Mouse (Mus musculus) cortical plate, adult 2 months (tissue): ENCODE results near the gene Mapkbp1.

ENCODE experiments used
- CTCF ChIP-seq: fragments of 200-500 bp; IDR thresholded peaks from 2 replicates; pipeline ENCODE4 v1.5.1; 2011; ENCODE audit warnings: mild to moderate bottlenecking, control low read depth, low read length; ENCODE audit not compliant: insufficient read depth; ENCODE audit errors: extremely low read depth
- POLR2A ChIP-seq: fragments of 200-500 bp; IDR thresholded peaks from 2 replicates; pipeline ENCODE4 v1.6.1; 2011; ENCODE audit warnings: mild to moderate bottlenecking, low read length, control low read depth; ENCODE audit not compliant: insufficient read depth; ENCODE audit errors: extremely low read depth

DNA sequence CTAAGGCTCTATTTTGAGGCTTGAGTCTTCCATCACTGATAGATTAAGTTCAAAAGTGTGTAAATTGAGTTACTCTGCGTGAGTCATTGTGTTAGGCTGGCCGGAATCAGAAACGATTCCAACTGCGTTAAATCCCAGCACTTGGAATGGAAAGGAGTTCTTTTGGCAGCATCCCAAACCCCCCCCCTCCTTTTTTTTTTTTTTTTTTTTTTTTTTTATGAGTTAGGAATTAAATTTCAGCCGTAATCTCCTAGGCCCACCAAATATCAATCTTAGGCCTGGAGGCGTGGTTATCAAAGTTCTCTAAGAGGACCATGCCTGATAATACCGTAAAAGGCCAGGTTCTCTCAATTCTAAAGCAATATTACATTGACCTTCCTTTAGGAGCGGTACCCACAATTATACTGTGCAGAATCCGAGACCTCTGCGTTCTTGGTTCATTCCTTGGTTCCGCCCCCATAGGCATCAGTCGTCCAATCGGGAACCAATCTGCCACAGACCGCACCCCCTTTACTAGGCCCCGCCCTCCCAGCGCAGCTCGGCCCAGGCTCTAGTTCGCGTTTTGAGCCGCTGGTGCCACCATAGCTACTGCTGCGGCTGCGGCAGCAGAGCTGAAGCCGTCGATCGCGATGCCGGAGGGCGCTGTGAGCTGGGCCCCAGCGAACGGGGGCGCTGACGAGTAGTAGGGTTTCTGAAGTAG, 512 bp upstream of the Mapkbp1 start:
- TF ChIP-seq CTCF = 0 out of 2 replicates have a peak, but pooled peaks have one; percentile 14
- TF ChIP-seq POLR2A = peak; percentile 91
